Mouse (Mus musculus): ENCODE measurements around the gene Zswim4. TPM values are rescaled to one million over a fixed set of nuclear protein-coding genes. Genes with fewer than 3 reads are reported as not detected.
A peak's percentile ranks its signal among the peaks of the same experiment; 100 is the strongest.

The Zswim4 gene
- polyA plus RNA-seq, 1 experiment from 2014 or later = 3.6 TPM

DNA sequence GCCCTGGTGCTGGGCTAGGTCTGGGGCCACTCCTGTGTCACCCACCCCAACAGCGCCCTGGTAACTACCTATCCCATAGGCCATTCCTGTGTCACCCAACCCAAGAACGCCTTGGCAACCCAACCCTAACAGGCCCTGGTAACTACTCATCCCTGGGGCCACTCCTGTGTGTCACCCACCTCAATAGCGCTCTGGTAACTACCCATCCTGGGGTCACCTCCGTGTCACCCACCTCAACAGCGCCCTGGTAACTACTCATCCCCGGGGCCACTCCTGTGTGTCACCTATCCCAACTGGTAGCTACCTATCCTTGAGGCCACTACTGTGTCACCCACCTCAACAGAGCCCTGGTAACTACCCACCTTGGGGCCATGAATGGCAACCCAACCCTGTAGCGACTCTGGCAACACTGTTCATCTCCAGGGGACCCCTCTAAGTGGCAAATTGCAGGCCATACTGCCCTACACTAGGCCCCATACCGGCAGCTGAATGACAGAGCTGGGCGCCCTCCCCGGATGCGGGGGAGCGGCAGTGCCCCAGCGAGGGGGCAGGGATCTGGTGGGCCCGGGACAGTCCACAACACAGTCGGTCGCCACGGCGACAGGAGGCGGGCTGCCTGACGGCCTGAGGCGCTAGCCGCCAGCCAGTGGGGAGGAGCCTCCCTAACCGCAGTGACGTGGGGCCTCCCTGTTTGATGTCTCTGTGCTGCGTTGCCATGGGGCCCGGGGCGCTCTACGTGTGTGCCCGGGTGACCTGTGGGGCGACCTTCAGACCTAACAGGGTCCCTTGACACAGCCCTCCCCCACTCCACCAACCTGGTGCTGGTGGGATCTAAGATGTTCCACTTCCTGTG, 38.7 kb downstream of the Zswim4 start:
- ATAC-seq = peak; percentile 83
- Histone ChIP-seq H3K4me3 (peak overlapping the region; percentile 60), H3K4me1 (peaks cover 66% of the 10 kb centered on the region), H3K27ac (peak overlapping the region; percentile 86), H3K36me3 (no peaks in the 10 kb centered on the region), H3K9ac (peak overlapping the region; percentile 69), H3K9me3 (replicated peaks) (no peaks in the 10 kb centered on the region), H3K4me2 (peak overlapping the region; percentile 92), H3K27me3 (replicated peaks) (peaks cover 39% of the 10 kb centered on the region)
- 2% methylated on average over 30 of the region's 30 CpGs for WGBS (ENCODE audit: insufficient replicate concordance)

DNA sequence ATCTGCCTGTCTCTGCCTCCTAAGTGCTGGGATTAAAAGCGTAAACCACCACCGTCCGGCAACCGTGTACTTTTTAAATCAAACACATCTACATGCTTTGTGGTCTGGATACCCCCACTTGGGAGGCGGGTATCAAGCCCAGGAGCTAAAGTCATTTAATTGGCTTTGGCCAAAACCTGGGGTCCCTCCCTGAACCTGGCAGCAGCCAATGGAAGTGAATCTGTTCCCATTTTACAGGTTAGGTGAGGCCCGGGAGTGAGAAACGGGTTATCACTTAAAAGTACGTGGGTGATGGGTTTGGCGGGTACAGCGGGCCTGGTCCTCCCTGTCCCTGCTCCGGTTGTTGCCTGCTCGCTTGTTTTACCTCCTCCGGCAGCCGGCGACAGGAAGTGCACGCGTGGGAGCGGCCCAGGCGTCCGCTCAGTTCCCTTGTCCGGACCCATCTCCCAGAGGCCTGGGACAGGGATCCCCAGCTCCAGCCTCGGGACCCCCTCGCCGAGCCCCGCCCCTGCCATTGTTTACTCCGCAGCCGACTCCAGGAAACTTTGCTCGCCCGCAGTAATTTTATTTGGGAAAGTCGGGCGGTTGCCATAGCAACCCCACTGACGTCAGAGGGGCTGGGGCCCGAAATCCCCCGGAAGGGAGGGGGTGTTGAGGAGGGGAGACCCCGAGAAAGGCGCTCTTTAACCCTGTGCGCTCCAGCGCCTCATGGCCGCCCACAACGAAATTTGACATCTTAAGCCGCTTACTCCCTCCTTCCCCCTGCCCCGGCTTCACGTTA, 39.5 kb downstream of the Zswim4 start:
- peak overlapping the region; percentile 69 for H3K9ac ChIP-seq
- peak overlapping the region; percentile 60 for H3K4me3 ChIP-seq
- H3K27ac ChIP-seq = peak overlapping the region; percentile 86
- peaks cover 66% of the 10 kb centered on the region for H3K4me1 ChIP-seq
- 5% methylated on average over 43 of the region's 43 CpGs for WGBS (ENCODE audit: insufficient replicate concordance)
- no peaks in the 10 kb centered on the region for H3K36me3 ChIP-seq
- no peak for ATAC-seq
- H3K4me2 ChIP-seq = peak overlapping the region; percentile 92
- H3K27me3 ChIP-seq (replicated peaks) = peaks cover 39% of the 10 kb centered on the region
- no peaks in the 10 kb centered on the region for H3K9me3 ChIP-seq (replicated peaks)

DNA sequence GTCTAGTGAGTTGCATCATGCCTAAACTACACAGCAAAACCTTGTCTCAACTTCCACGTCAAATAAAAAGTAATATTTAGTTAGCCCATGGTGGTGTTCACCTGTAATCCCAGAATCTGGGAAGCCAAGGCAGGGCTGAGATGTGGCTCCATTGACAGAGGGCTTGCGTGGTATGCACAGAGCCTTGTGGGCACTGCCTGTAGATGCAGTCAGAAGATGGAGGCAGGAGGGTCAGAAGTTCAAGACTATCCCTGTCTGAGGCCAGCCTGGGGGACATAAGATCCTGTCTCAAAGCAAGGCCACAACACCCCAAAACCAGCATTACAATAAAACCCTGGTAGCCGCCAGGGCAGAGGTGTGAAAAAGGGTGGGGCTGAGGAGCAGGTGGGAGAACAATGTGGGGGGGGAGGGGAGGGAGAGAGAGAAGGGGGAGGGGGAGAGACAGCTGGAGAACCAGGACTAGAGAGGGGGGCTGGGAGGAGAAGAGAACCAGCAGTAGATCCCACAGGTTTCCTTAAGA, 42.6 kb downstream of the Zswim4 start:
- peaks cover 56% of the 10 kb centered on the region for H3K4me1 ChIP-seq
- no peak overlapping the region for H3K27ac ChIP-seq
- no peak overlapping the region for H3K4me2 ChIP-seq
- no peaks in the 10 kb centered on the region for H3K36me3 ChIP-seq
- no peak overlapping the region for H3K4me3 ChIP-seq
- peaks cover 11% of the 10 kb centered on the region; the same call in 1 of the 2 replicates for H3K27me3 ChIP-seq (replicated peaks)
- no peak overlapping the region for H3K9ac ChIP-seq
- no peak for ATAC-seq
- 73% methylated on average over 3 of the region's 3 CpGs for WGBS (ENCODE audit: insufficient replicate concordance)
- H3K9me3 ChIP-seq (replicated peaks) = no peaks in the 10 kb centered on the region

DNA sequence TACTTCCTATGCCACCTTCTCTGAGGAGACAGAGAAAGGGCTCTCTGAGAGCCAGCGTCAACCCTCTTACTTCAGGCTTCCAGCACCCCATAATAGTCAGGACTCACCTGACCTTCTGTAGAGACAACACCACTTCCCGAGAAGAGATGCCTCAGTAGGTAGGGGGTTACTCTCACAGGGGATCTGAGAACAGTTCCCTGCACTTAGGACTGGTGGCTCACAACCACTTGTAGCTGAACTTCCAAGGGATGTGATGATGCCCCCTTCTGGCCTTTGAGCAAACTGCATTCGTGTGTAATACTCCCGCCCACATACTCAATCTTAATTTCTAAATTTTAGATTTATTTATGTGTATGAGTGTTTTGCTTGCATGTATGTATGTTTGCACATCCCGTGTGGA, 43.3 kb downstream of the Zswim4 start:
- Histone ChIP-seq H3K4me3 (no peak overlapping the region), H3K9ac (no peak overlapping the region), H3K4me1 (peaks cover 49% of the 10 kb centered on the region), H3K27me3 (replicated peaks) (peaks cover 11% of the 10 kb centered on the region; the same call in 1 of the 2 replicates), H3K4me2 (no peak overlapping the region), H3K36me3 (no peaks in the 10 kb centered on the region), H3K9me3 (replicated peaks) (no peaks in the 10 kb centered on the region), H3K27ac (0 out of 2 replicates have a peak overlapping the region, but pooled peaks have one; percentile 40)
- no peak for ATAC-seq
- WGBS (ENCODE audit: insufficient replicate concordance) = 67% methylated on average over 5 of the region's 5 CpGs

DNA sequence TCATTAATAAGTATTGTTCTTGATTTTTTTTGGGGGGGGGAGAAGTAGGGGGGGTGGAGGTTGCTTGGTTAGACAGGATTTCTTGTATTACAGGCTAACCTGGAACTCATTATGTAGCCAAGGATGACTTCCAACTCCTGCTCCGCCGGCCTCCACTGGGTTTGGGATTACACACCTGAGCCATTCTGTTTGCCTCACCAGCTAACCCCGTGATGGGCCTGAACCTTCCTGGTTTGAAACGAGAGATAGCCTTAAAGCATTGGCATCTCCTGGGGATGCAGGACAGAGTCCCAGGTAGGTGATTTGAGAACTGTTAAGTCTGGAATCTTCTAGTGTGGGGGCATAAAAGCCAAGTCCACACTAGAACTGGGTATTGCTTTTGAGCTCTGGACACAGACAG, 43.7 kb downstream of the Zswim4 start:
- Histone ChIP-seq H3K4me1 (peaks cover 45% of the 10 kb centered on the region), H3K9me3 (replicated peaks) (no peaks in the 10 kb centered on the region), H3K9ac (no peak overlapping the region), H3K4me3 (no peak overlapping the region), H3K4me2 (peak overlapping the region; percentile 80), H3K27me3 (replicated peaks) (peaks cover 11% of the 10 kb centered on the region; the same call in 1 of the 2 replicates), H3K27ac (peak overlapping the region; percentile 40; the same call in 1 of the 2 replicates), H3K36me3 (no peaks in the 10 kb centered on the region)
- WGBS (ENCODE audit: insufficient replicate concordance) = 70% methylated on average over 4 of the region's 4 CpGs
- ATAC-seq = no peak

DNA sequence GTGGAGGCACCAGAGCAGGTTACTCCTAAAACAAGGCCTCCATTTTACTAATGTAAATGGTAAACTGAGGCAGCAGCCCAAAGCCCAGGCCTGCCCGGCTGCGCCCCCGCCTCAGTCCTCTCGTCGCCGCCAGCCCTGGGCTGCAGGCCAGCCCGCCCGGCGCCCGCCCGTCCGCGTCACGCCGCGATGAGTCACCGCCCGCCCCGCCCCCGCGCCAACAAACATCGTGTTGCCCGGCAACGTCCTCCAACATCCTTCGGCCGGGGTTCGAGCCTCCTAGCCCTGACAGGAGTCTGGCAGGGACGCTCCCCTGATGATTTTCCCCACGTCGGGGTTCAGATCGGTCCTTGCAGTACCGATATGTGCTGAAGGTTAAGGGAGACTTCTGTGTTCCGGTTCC, 44.3 kb downstream of the Zswim4 start:
- Histone ChIP-seq H3K36me3 (no peaks in the 10 kb centered on the region), H3K9ac (peak overlapping the region; percentile 73), H3K27ac (peak overlapping the region; percentile 89), H3K9me3 (replicated peaks) (no peaks in the 10 kb centered on the region), H3K4me3 (peak overlapping the region; percentile 54), H3K4me1 (peaks cover 42% of the 10 kb centered on the region), H3K4me2 (peak overlapping the region; percentile 80), H3K27me3 (replicated peaks) (peaks cover 11% of the 10 kb centered on the region; the same call in 1 of the 2 replicates)
- 4% methylated on average over 33 of the region's 33 CpGs for WGBS (ENCODE audit: insufficient replicate concordance)
- ATAC-seq = peak; percentile 74

DNA sequence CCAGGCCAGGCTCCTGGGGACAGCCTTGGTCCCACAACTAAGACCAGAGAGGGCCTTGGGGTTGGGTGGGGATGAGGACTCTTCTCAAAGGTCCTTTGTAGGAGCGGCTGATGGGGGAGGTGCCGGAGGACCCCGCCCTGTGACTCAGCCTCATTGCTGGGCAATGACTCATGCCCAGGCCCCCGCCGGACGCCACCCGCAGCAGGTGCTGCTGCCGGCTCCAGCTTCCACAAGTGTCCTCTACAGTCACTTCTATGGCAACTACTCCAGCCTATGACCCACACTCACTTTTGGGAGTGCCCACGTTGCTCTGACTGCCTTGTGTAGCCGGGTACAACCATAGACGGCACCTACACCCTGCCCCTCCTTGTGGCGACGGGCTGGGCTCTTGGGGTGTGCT, 44.8 kb downstream of the Zswim4 start:
- peak; percentile 86 for ATAC-seq
- peaks cover 11% of the 10 kb centered on the region; the same call in 1 of the 2 replicates for H3K27me3 ChIP-seq (replicated peaks)
- peak overlapping the region; percentile 80 for H3K4me2 ChIP-seq
- peak overlapping the region; percentile 54 for H3K4me3 ChIP-seq
- 17% methylated on average over 13 of the region's 13 CpGs for WGBS (ENCODE audit: insufficient replicate concordance)
- H3K4me1 ChIP-seq = peaks cover 41% of the 10 kb centered on the region
- no peaks in the 10 kb centered on the region for H3K36me3 ChIP-seq
- peak overlapping the region; percentile 73 for H3K9ac ChIP-seq
- H3K27ac ChIP-seq = peak overlapping the region; percentile 89
- H3K9me3 ChIP-seq (replicated peaks) = no peaks in the 10 kb centered on the region

DNA sequence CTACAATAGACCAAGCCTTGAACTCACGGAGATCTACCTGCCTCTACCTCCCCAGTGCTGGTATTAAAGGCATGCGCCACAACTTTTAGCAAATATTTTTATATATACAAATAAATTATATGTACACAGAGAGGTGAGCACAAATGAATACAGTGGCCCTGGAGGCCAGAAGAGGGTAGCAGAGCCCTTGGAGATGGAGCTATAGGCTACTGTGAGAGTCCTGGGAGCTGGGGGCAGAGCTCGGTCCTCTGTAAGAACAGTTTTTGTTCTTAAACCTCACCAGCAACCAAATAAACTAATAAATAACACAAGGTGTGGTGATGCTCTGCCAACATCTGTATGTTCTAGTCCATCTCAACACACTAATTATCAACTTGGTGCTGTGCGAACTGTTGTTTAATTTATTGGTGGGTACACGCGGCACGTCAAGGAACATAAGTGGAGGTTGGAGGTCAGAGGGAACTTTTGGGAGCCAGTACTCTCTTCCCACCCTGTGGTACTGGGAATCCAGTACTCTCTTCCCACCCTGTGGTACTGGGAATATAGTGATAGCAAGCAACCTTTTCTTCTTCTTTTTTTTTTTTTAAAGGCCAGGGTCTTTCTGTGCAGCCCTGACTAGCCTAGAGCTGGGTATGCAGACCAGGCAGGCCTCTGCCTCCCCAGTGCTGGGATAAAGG, 46.5 kb downstream of the Zswim4 start:
- Histone ChIP-seq H3K27me3 (replicated peaks) (peaks cover 18% of the 10 kb centered on the region), H3K9me3 (replicated peaks) (no peaks in the 10 kb centered on the region), H3K4me3 (no peak overlapping the region), H3K27ac (peak overlapping the region; percentile 63), H3K36me3 (no peaks in the 10 kb centered on the region), H3K4me2 (no peak overlapping the region), H3K4me1 (peaks cover 46% of the 10 kb centered on the region), H3K9ac (no peak overlapping the region)
- ATAC-seq = no peak
- 85% methylated on average over 7 of the region's 7 CpGs for WGBS (ENCODE audit: insufficient replicate concordance)

DNA sequence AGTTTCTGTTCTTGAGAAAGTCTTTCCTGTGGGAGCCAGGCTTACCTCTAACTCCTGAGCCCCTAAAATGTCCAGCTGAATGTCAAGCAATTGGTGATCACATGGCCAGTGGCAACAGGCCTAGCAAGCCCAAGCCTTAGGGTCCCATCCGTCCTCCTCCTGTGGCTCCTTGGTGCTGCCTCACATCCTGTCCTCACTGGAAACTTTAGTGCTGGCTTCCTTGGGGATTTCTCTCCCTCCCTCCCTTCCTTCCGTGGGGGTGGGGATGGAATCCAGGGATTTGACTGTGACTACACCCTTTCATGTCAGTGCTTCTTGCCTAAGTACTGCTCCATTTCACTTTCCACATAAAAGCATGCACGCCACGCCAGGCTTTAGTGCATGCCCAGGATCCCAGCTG, 47.3 kb downstream of the Zswim4 start:
- no peak overlapping the region for H3K4me2 ChIP-seq
- no peak overlapping the region for H3K27ac ChIP-seq
- peaks cover 46% of the 10 kb centered on the region for H3K4me1 ChIP-seq
- no peaks in the 10 kb centered on the region for H3K36me3 ChIP-seq
- peaks cover 25% of the 10 kb centered on the region for H3K27me3 ChIP-seq (replicated peaks)
- 64% methylated on average over 4 of the region's 4 CpGs for WGBS (ENCODE audit: insufficient replicate concordance)
- no peak overlapping the region for H3K4me3 ChIP-seq
- H3K9ac ChIP-seq = no peak overlapping the region
- no peaks in the 10 kb centered on the region for H3K9me3 ChIP-seq (replicated peaks)
- ATAC-seq = no peak

DNA sequence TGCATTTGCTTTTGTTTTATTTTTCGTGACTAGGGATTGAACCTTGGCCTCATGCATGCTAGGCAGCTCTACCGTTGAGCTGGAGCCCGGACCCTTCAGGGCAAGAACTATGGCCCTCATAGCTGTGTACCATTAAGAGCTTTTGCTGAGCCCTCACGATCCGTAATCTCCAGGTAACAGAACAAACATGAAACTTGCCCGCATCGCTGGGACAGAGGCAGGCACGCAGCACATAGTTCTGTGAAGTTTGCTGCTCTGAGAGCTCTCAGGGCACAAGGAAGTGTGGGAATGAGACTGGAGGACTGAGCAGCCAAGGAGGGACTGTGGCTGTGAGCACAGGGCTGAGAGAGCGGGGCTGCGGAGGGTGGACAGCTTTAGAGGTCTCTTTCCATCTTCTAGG, 48.2 kb downstream of the Zswim4 start:
- Histone ChIP-seq H3K4me1 (peaks cover 53% of the 10 kb centered on the region), H3K27ac (no peak overlapping the region), H3K4me3 (no peak overlapping the region), H3K27me3 (replicated peaks) (peaks cover 34% of the 10 kb centered on the region), H3K9ac (no peak overlapping the region), H3K4me2 (no peak overlapping the region), H3K9me3 (replicated peaks) (no peaks in the 10 kb centered on the region), H3K36me3 (no peaks in the 10 kb centered on the region)
- no peak for ATAC-seq
- 77% methylated on average over 10 of the region's 10 CpGs for WGBS (ENCODE audit: insufficient replicate concordance)

DNA sequence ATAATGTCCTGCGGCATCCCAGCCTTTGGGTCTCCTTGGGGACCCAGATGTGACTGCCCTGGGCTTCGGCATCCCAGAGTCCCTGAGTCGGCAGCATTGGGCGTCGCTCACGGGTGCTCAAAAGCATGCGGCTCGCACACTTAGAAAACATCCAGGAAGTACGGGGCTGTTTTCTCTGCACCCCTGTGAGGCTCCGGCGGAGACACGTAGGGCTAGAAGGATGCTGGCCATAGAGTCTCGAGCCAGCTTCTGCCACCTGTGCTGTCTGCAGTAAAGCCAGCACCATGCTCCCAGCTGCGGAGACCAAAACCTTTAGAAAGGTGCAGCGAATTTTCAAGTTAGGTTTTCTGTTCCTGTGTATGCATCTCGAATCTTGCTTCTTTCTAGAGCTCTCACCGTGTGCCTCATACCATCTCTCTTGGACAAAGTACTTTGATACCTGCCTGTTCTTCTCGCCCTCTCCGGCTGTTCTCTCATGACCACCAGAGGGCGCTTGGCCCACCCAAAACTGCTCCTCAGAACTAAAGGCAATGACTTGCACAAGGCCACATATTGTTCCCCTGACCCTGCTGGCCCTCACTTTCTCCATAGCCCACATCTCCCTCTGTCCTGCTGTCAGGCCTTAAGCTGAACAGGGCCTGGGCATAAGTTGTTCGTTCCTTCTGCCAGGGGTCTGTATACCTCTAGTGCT, 49.6 kb downstream of the Zswim4 start:
- H3K9me3 ChIP-seq (replicated peaks) = no peaks in the 10 kb centered on the region
- peak; percentile 50 for ATAC-seq
- no peaks in the 10 kb centered on the region for H3K36me3 ChIP-seq
- H3K4me2 ChIP-seq = peak overlapping the region; percentile 81
- H3K9ac ChIP-seq = peak overlapping the region; percentile 58
- peak overlapping the region; percentile 34 for H3K27ac ChIP-seq
- WGBS (ENCODE audit: insufficient replicate concordance) = 3% methylated on average over 21 of the region's 21 CpGs
- H3K4me1 ChIP-seq = peaks cover 52% of the 10 kb centered on the region
- peaks cover 38% of the 10 kb centered on the region for H3K27me3 ChIP-seq (replicated peaks)
- peak overlapping the region; percentile 52 for H3K4me3 ChIP-seq
